Mouse (Mus musculus) CD4-positive, CD25-positive, alpha-beta regulatory T cell, adult 4 months (primary cell): ENCODE data around the gene Cited4. TPM values are rescaled to one million over a fixed set of nuclear protein-coding genes. Genes with fewer than 3 reads are reported as not detected.

Experiments used
- ATAC-seq: one replicate; pipeline ENCODE4 v1.8.0; 2017
- polyA plus RNA-seq, 2 experiments: library from polyadenylated mRNA; unstranded; fragments of 100-300 nt; shearing (Covaris generic); gene quantifications; one replicate each; pipeline ENCODE4 v1.2.1; 2017

The Cited4 gene
- not detected for polyA plus RNA-seq

DNA sequence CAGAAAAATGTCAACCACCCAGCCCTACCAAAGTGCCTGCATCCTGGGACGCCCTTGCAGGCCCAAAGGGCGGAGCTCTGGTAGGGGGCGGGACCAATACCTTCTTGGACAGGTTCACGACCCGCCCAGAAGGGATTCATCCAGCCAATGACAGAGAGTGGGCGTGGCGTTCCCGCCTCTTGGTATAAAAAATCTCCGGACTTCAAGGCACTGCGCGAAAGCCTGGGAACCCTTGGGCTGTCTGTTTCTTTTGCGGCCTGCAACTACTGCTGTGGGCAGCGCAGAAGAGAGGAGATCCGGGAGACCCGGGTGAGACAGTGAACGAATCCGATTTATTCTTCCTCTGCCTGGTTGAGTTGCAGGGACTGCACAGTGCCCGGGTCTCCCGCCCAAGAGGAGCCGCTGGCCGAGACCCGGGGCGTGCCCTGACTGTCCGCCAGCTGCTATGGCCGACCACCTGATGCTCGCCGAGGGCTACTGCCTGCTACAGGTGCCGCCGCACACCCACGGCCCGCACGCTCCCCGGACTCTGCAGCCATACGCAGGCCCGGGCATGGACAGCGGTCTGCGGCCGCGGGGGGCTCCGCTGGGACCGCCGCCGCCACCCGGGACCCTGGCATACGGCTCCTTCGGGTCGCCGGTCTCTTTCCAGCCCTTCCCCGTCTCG is at the start of gene Cited4:
Cited4 (plus strand) TSS at position 215 of the 667 bp plus-strand sequence.
- peak; percentile 95 for ATAC-seq

GRCm38 (mm10) chr4:120627728-120628127 is 38.6 kb upstream of the Cited4 start:
- no peak for ATAC-seq

DNA sequence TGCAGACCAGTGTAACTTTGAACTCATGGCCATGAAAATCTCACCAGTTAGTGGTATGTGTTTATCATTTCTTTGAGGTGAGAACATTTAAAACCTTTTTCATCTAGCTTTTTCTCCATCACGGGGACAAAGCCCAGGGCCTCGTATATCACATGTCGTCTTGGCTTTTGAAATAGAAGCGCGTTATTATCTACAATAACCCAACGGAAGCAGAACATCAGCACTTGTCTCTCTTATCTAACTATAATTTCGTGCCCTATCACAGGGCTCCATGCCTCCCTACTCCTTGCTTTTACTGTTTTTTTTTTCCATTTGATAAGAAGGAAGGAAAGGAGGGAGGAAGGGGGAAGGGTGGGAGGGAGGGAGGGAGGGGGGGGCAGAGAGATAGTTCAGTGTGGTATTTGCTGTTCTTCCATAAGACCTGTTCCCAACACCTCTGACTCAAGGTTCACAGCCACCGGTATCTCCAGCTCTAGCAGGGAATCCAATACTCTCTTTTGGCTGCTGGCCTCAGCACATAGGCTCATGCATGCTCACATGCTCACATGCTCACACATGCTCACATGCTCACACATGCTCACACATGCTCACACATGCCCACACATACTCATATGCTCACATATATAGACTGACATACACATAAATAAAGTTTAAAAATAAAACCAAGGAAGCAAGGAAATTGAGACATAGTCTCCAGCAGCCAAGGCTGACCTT is 36.0 kb upstream of the Cited4 start:
- ATAC-seq: no peak

- no peak for ATAC-seq
These were observed 34.5 kb upstream of the Cited4 start for GRCm38 (mm10) chr4:120631828-120632227.

DNA sequence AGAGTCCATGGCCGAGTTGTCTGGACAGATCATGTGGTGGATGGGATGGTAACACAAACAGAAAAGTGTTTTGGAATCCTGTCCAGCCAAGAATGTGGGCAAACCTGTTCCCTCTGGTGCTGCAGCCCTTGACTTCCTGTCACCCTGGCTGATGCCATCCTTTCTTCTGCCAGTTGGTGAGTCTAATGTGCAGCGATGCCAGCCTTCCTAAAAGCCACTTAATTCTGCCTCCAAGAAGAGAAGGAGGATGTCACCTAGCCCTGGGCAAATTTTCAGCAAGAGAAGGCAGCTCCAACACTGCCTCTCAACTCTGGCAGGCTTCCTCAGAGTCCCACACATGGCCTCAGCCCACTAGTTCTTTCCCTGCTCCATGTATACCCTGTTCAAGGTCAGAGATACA is 31.0 kb upstream of the Cited4 start:
- ATAC-seq: no peak

GRCm38 (mm10) chr4:120641946-120642345 is 24.4 kb upstream of the Cited4 start:
- ATAC-seq: no peak

DNA sequence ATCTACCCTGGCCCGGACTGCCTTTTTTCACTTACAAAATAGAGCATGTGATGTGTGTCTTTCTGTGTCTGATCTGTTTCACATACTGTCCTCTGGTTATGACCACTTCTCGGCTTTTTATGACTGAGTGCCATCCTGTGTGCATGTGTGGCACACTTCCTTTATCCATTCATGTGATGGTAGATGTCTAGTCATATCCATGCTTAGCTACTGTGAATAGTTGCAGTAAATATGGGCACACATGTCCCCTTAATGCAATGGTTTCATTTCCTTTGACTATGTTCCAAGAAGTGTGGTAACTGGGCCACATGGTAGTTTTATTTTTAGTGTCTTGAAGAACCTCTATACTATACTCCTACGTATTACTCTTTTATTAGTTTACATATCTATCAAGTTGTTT is 22.5 kb upstream of the Cited4 start:
- no peak for ATAC-seq

DNA sequence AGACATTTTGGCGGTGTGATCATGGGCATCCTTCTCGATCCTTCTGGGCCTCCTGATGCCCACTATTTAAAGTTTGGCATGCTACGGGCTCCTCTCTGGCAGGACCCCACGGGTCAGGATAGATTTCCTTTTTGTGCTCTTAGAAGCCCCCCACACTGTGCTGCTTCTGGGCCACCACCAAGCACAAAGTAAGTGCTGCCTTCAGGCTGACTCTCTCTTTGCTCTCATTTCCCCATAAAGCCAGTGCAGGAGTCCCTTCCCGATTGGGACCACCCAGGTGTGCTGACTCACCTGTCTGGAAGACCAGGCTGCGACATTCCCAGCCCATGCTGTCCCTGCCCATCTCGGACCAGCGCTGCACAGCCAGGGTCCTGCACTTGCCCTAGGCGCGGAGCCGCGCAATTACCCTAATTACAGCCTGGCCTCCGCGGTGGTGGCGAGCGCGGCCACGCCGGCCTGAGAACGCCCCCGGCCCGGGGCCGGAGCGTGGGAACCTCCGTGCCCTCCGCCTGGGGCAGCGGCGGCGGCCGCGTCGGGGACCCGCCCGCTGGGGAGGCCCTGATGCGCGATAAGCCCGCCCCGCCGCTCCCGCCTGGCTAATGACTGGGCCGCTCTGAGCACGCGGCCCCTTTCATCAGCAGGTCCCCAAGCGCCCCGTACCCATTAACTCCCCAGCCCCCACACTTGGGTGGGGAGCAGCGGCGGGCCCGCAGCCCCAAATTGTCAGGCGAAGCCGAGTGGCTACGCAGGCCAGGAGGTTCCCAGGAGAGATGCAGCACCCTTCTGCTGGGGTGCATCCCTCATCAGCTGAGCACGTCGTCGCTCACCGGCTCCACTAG is 16.8 kb upstream of the Cited4 start:
- ATAC-seq: no peak

DNA sequence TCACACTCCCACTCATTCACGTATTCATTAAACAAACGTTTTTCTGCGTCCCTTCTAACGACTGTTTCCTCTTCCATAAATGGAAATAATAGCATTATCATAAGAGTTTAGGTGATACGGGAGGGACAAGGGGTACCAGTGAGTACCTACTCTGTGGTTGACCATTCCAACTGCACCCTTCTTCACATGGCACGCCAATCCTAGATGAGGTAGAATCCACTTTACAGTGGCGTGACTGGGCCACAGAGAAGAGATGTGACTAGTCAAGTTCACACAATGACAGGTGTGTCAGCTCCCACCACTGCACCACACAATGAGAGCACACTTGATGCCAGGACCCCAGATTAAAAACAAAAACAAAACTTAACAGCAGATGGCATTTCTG is 16.2 kb upstream of the Cited4 start:
- ATAC-seq: no peak

- no peak for ATAC-seq
These were observed 10.5 kb upstream of the Cited4 start for GRCm38 (mm10) chr4:120655898-120656297.

- ATAC-seq: no peak
These were observed 5.9 kb upstream of the Cited4 start for GRCm38 (mm10) chr4:120660485-120660884.

DNA sequence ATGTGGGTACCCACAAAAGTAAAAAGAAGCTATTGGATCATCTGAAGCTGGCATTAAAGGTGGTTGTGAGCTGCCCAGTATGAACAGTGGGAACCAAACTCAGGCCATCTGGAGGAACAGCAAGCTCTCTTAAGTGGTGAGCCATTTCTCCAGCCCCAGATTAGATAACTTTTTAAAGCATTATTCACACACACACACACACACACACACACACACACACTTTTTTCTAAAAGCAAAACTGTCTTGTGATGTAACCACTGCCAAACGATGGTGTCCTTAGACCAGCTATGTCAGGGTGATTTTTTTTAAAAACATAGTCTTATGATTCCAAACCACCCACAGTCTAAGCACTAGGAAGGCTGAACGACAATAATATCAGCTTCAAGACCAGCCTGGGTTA is 1.8 kb upstream of the Cited4 start:
- ATAC-seq: no peak

DNA sequence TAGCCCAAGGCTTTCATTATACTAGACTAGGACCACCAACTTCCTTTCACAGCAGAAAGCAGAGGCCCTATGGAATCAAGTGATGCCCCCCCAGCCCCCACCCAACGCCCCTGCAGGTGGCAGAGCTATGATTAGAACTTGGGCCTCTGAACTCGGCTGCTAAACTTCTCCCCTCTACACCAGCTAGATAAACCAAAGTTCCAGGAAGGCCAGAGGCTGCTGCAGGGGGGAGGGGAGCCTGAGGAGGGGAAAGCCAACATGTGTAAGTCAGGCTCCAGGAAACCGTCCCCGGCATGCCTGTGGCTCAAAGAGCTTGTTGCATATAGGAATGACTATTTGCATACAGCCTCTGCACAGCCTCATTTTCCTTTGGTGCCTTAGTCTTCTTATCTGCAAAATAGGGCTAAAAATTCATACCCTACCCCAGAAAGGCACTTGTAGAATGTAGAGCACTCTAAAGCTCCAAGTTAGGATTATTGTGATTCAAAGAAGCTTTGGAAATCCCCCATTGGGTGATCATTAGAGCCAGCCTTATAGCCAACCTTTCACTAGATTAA is 1.1 kb upstream of the Cited4 start:
- ATAC-seq: no peak

DNA sequence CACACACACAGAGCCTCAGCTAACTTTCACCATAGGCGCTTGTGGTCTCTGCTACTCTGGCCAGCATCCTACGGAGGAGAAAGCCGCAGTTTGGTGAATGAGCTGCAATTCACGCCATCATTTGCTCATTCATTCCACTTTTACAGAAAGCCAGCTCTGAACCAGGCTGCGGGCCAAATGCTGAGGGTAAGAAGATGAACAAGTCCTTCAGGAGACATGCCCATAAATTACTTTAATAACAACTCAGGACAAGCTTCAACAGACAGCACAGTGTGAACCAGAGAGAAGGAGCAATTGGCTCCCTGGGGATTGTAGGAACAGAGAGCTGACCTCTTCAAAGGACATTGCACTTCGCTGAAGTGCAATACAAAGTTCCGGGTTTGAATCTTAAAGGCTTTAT is 590 bp upstream of the Cited4 start:
- ATAC-seq: no peak

DNA sequence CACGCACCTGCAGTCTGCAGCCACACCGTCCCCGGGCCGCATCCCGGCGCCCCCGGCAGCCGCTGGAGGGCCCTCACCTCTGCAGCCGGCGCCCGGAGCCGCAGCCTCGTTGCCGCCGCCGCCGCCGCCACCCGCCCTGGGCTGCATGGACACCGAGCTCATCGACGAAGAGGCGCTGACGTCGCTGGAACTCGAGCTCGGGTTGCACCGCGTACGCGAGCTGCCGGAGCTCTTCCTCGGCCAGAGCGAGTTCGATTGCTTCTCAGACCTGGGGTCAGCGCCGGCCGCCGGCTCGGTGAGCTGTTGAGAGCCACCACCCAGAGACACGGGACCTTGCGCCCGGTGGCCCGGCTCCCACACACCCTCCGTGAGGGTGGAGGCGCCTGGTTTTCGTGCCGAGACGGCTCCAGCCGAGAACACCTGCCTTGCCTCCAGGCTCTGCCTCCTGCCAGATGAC is 701 bp downstream of the Cited4 start:
- peak; percentile 50 for ATAC-seq

DNA sequence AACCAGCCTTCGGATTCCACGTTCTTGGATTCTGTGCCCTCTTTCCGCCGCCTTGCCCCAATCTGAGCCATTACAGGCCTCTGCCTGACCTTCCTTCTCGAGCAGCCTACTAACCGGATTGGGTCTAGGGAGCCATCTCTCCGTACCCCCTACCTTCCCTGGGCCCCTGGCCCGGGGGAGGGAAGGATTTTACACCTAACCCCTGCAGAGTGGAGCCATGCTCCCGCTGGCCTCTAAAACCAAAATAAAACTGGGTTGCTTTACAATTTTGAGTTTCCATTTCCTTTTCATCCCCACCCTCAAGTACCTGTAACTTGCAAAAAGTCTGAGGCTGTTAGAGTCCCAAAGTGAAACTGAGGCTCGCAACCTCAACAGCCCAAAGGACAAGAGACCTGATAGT is 1.2 kb downstream of the Cited4 start:
- ATAC-seq: no peak

DNA sequence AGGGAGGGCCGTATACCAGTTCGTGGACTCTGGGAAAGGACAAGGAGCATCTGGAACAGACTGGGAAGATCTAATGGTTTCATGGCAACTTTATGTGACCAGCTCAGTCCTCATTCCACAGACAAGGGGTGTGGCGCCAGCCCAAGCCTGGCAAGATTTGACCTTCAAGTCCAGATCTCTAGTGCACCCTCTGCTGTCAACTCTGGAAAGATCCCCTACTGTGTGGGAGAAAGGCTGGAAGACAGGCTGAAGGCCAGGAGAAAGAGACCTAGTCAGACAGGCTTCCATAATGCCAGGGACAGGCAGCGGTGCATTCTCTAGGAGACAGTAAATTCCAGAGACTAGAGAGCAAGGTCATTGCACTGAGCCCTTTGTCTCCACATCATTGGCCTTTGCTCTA is 2.2 kb downstream of the Cited4 start:
- ATAC-seq: no peak

GRCm38 (mm10) chr4:120669585-120669984 is 3.2 kb downstream of the Cited4 start:
- ATAC-seq: no peak

DNA sequence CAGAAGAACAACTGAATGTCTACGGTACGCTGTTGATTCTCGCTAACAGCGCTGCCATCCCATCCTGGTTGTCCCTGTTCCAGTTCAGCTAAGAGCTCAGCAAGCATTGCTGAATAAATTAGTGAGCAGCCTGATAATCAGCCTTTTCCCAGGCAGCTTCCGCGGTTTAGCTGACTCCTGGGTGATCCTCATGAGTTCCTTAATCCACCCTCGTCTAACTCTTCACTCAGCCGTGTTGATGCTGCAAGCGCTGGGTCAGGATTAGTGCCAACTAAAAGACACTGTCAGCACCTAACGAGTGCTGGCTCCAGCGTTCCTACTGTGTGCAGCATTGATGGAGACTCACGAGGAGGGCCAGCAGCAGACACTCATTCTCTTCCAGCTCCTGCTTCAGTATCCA is 4.7 kb downstream of the Cited4 start:
- no peak for ATAC-seq

DNA sequence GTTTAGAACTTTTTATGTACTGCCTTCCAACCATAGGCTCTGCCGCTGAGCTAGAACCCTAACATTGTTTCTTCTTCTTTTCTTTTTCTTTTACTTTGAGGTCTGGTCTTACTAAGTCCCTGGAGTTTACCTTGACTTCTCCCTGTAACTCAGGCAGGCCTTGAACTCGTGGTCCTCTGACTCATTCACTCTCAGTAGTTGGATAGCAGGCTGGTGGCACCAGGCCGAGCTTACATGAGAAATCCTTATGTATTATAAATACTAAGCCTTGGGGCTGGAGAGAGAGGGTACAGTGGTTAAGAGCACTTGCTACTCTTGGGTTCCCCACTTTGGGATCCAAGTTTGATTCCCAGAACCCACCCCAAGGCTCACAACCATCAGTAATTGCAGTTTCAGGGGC is 7.2 kb downstream of the Cited4 start:
- ATAC-seq: no peak

GRCm38 (mm10) chr4:120674775-120675451 is 8.5 kb downstream of the Cited4 start:
- no peak for ATAC-seq

GRCm38 (mm10) chr4:120675640-120676039 is 9.3 kb downstream of the Cited4 start:
- no peak for ATAC-seq

DNA sequence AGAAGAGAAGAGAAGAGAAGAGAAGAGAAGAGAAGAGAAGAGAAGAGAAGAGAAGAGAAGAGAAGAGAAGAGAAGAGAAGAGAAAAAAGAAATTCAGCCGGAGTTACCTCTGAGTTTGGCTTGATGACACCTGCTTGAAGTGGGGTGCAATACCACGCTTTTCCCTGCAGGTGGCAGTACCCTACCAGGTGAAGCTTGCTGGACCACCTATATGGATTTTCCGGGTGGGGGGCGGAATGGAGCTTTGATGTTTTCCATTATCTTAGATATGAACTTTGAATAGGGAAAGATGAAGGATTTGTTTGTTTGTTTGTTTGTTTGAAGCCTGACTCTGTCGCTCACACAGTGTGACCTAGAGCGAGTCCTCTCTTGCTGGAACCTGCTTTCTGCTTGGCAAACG is 14.6 kb downstream of the Cited4 start:
- ATAC-seq: peak; percentile 54
